Mouse (Mus musculus) kidney, embryonic 16.5 days (tissue): ENCODE data around the gene Mea1. TPM values are rescaled to one million over a fixed set of nuclear protein-coding genes. Genes with fewer than 3 reads are reported as not detected.

Source experiments
- ATAC-seq: fragments of 200-750 bp; cut with Nextera tagmentation; 2 replicates; pipeline ENCODE4 v1.8.0; 2017; ENCODE audit warnings: moderate TSS enrichment; ENCODE audit not compliant: low FRiP score, low TSS enrichment
- H3K27ac ChIP-seq: fragments of 300-500 bp; sonication (generic); 2 replicates; pipeline ENCODE4 v1.5.1; 2014; ENCODE audit warnings: low read length
- H3K27me3 ChIP-seq: fragments of 300-500 bp; sonication (generic); 2 replicates; pipeline ENCODE4 v1.6.1; 2014; ENCODE audit warnings: low read length, control low read depth, mixed read lengths; ENCODE audit not compliant: insufficient read depth
- H3K36me3 ChIP-seq: fragments of 300-500 bp; sonication (generic); 2 replicates; pipeline ENCODE4 v1.6.1; 2014; ENCODE audit warnings: low read length, control low read depth, mixed read lengths; ENCODE audit not compliant: insufficient read depth
- H3K4me1 ChIP-seq: fragments of 300-500 bp; sonication (generic); 2 replicates; pipeline ENCODE4 v1.6.1; 2014; ENCODE audit warnings: low read length, control low read depth, mixed read lengths; ENCODE audit not compliant: insufficient read depth
- H3K4me2 ChIP-seq: fragments of 300-500 bp; sonication (generic); replicated peaks from 2 replicates; pipeline ENCODE4 v1.6.1; 2014; ENCODE audit warnings: low read depth, low read length
- H3K4me3 ChIP-seq: fragments of 300-500 bp; sonication (generic); 2 replicates; pipeline ENCODE4 v1.5.1; 2014; ENCODE audit warnings: mild to moderate bottlenecking, low read length
- H3K9ac ChIP-seq: fragments of 300-500 bp; sonication (generic); replicated peaks from 2 replicates; pipeline ENCODE4 v1.6.1; 2014; ENCODE audit warnings: low read length
- H3K9me3 ChIP-seq: fragments of 300-500 bp; sonication (generic); 2 replicates; pipeline ENCODE4 v1.6.1; 2016; ENCODE audit warnings: low read length, control low read depth
- WGBS: fragments of 180-500 bp; shearing (Covaris S2); extraction: QIAGEN DNeasy Blood & Tissue Kit; methylation state at CpG from one replicate; pipeline ENCODE4 v1.1.7; 2014; 5-methylcytosine and 5-hydroxymethylcytosine counted together
- polyA plus RNA-seq: library from polyadenylated mRNA; unstranded; fragments of >200 nt; fragmentation: Nextera tagmentation; extraction: Ambion mirVana; gene quantifications from 2 replicates; pipeline ENCODE4 v1.2.1, GENCODE M21; 2015

The Mea1 gene
- polyA plus RNA-seq, 1 experiment from 2014 or later: 172 TPM

DNA sequence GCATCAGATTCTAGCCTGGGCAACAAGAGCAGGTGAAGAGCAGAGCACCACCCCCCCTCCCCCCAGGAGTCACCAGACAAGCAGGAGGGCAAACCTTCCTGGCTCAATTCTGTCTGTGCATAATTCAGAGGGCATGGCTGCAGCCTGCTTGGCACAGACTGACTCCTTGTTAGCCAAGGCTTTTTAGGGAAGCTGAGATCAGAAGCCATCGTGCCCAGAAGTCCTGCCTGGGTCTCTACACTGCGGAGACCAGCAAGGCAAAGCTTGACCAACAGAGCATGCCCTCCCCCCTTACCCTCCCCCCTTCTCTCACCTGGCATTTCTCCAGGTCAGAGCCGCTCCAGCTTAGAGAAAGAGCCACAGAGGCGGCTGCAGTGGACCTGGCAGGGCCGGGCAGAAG is 15.9 kb upstream of the Mea1 start:
- Histone ChIP-seq H3K9me3 (no peaks in the 10 kb centered on the region), H3K27me3 (no peaks in the 10 kb centered on the region), H3K4me2 (no peak overlapping the region), H3K36me3 (peaks cover 82% of the 10 kb centered on the region), H3K27ac (no peak overlapping the region), H3K9ac (no peak overlapping the region), H3K4me3 (no peak overlapping the region), H3K4me1 (no peaks in the 10 kb centered on the region)
- ATAC-seq: 0 out of 2 replicates have a peak, but pooled peaks have one; percentile 32
- 79% methylated on average over 5 of the region's 5 CpGs for WGBS

DNA sequence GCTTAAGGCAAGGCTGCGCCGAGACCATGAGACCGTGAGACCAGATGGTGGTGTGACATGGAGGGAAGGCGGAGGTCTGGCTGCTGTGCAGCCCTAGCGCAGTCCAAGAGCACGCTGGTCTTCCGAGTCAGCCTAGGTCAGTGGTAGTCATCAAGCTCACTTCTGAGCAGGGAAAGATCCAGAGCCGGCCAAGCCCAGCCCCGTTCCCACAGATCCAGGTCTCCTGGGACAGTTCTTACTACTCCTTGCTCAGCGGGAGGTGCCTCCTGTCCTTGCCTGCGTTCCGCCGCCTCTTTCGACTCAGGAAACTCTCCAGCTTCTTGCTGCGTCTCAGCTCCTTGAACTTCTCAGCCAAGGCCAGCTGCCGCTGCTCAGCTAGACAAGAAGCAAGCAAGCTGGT is 10.9 kb upstream of the Mea1 start:
- H3K4me1 ChIP-seq: peaks cover 2% of the 10 kb centered on the region; the same call in 1 of the 2 replicates
- no peaks in the 10 kb centered on the region for H3K9me3 ChIP-seq
- H3K4me2 ChIP-seq: no peak overlapping the region
- no peak overlapping the region for H3K9ac ChIP-seq
- H3K27ac ChIP-seq: no peak overlapping the region
- ATAC-seq: no peak
- H3K4me3 ChIP-seq: no peak overlapping the region
- no peaks in the 10 kb centered on the region for H3K27me3 ChIP-seq
- peaks cover 57% of the 10 kb centered on the region for H3K36me3 ChIP-seq
- whole genome bisulfite sequencing: 86% methylated on average over 16 of the region's 16 CpGs

DNA sequence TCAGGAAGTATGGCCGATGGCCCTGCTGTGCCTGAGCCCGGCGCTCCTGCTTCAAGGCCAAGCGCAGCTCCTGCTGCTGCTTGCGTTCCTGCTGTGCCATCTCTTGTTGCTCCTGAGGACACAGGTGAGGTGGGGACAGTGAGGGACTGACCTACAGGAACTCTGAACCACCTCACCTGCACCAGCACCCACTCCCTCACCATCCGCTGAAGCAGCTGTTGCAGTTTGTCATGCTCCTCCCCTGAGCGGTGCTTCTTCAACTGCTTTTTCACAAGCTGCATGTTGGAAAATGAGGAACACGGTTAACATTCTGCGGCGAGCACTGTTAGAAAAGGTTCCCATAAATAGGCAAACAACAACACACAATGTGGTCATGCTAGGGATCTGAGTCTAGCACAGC is 8.7 kb upstream of the Mea1 start:
- peaks cover 36% of the 10 kb centered on the region for H3K36me3 ChIP-seq
- WGBS: 96% methylated on average over 10 of the region's 10 CpGs
- no peaks in the 10 kb centered on the region for H3K9me3 ChIP-seq
- H3K9ac ChIP-seq: no peak overlapping the region
- H3K4me2 ChIP-seq: no peak overlapping the region
- no peak for ATAC-seq
- no peak overlapping the region for H3K4me3 ChIP-seq
- H3K4me1 ChIP-seq: peaks cover 17% of the 10 kb centered on the region
- no peaks in the 10 kb centered on the region for H3K27me3 ChIP-seq
- H3K27ac ChIP-seq: no peak overlapping the region

DNA sequence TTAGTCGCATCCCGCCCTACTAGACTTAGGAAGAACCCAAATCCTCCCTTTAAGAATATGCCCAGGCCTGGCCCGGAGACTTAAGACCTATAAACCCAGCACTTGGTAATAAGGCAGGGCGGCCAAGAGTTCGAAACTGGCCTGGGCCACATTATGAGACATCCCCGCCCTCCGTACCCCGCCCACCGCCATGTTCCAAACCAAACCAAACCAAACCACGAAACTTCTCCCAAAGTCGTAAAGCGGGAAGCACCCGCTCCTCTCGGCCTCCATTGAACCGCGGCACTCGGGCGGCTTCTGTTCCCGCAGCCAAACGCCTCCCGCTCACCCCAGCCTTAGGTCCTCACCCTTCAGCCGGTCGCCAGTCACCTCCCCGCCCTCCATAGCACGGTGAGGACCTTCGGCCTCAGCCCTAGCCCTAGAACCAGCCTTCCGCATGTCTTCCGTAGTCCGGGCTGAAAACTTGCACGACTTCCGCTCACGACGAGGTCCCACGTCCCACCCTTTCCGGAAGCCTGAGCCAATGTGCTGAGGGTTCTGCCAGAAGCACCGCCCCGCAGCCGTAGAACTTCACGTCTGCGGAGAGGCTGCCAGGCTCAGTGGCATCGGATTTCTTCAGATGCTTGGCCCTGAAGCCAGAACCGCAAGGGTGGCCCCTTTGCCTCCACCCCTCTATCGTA is 4.6 kb upstream of the Mea1 start, which contains the start of gene Rrp36:
Gene Rrp36 (minus strand): TSS at position 503 of the 680 bp plus-strand sequence.
- Histone ChIP-seq H3K36me3 (peaks cover 42% of the 10 kb centered on the region), H3K9ac (peak within 1 kb of the TSS; percentile 83), H3K9me3 (no peaks in the 10 kb centered on the region), H3K4me1 (peaks cover 34% of the 10 kb centered on the region), H3K27ac (peak within 1 kb of the TSS; percentile 79), H3K27me3 (no peaks in the 10 kb centered on the region), H3K4me3 (peak within 1 kb of the TSS; percentile 83), H3K4me2 (peak within 1 kb of the TSS; percentile 78)
- peak; percentile 94 for ATAC-seq
- WGBS: under 1% methylated on average over 43 of the region's 43 CpGs

DNA sequence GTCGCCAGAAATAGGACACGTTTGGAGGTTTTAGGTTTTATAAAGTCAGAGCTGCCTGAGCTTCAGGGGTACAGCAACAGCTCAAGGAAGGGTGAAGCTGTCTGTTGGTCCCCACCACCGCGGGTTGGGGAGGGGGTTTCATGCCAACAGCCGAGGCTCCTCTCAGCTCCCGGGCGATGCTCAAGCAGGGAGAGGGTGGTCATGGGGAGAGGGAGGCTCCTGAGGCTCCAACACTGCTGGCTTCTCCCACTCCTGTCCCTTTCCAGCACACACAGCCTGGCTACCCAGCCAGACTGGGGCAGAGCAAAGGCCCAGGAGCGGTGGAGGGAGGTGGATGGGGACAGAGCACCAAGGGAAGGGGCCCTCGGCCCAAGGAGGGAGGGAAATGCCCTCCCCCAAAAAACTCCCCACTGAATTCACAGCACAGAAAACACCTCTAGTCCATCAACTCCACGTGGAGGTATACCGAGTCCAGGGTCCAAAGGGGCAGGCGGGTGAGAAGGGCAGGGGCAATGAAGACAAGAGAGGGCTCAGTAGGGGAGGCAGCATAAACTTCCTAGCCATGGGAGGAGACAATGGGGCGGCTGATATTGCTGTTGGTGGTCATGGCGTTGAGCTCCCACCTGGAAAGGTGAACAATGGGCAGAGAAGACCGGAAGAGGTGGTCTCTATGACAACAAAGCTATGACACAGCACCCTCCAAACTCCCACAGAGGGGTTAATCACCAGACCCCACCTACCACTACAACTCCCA is 3.9 kb upstream of the Mea1 start:
- Histone ChIP-seq H3K36me3 (peaks cover 36% of the 10 kb centered on the region), H3K9ac (peak overlapping the region; percentile 83), H3K4me3 (peak overlapping the region; percentile 83), H3K27me3 (no peaks in the 10 kb centered on the region), H3K4me2 (peak overlapping the region; percentile 78), H3K9me3 (no peaks in the 10 kb centered on the region), H3K4me1 (peaks cover 41% of the 10 kb centered on the region), H3K27ac (peak overlapping the region; percentile 79)
- 13% methylated on average over 15 of the region's 15 CpGs for WGBS
- ATAC-seq: peak; percentile 18

DNA sequence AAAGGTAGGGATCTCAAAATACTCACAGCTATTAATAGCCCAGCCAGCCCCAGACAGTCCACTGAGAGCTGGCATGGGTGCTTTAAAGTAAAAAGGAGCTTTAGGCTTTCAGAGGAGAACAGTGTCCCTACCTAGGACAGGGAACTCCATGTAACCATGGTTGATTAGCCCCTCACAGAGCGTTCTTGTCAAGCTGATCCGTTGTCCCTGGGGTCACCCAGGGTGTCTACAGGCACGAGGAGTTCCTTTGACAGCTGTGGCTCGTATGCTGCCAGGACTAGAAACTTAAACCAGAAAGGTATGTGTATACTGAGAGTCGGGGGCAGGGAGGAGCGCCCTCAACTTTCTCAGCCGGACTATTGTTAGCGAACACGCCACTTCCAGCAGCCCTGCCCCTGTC is 318 bp downstream of the Mea1 start:
- 23% methylated on average over 9 of the region's 9 CpGs for WGBS
- Histone ChIP-seq H3K9ac (peak overlapping the region; percentile 82), H3K27me3 (no peaks in the 10 kb centered on the region), H3K4me3 (peak overlapping the region; percentile 91), H3K36me3 (peaks cover 37% of the 10 kb centered on the region), H3K4me1 (peaks cover 40% of the 10 kb centered on the region), H3K4me2 (peak overlapping the region; percentile 70), H3K27ac (peak overlapping the region; percentile 97; the same call in 1 of the 2 replicates), H3K9me3 (no peaks in the 10 kb centered on the region)
- no peak for ATAC-seq

DNA sequence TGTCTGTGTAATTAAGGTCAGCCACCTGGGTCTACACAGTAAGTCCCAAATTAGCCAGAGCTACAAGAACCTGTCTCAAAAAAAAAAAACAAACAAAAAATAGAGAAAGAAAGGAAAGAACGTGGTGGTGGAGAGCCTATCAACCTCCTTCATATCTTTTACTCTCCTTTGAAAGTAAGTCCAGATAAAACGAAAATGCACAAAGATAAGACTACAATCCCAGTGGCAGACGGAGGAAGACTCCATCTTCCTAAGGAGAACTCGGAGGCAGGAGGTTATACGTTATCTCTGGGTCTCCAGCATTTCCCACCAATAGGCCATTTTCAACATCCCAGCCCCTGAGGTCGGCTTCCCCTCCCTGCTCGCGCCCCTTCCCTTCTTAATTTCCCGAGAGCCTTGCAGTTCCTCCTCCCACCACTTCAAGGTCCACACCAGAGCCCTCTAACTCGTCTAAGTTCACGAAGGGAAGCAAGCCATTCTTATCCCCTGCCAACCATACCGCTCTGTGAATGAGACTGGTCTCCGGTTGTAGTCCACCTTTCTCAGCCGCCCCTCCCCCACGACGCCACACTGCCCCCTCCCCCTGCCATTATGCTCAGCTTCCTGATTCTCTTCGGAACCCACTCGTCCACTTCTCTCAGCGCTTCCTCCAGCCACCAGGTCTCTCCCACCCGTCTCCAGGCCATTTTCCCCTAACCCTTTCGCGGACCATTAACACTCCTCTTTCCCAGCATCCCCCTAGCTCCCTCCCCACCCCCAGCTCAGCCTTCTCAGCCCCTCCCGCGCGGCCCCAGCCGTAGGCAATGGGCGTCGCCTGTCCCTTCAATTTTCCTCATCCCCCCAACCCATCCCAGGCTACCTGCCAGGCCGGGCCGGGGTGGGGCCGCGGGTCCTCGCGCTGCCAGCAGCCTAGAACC is 1.5 kb downstream of the Mea1 start:
- peaks cover 48% of the 10 kb centered on the region for H3K36me3 ChIP-seq
- peak; percentile 44 for ATAC-seq
- H3K9ac ChIP-seq: peak overlapping the region; percentile 82
- peak overlapping the region; percentile 91 for H3K4me3 ChIP-seq
- H3K4me1 ChIP-seq: peaks cover 31% of the 10 kb centered on the region
- peak overlapping the region; percentile 70 for H3K4me2 ChIP-seq
- peak overlapping the region; percentile 97 for H3K27ac ChIP-seq
- H3K9me3 ChIP-seq: no peaks in the 10 kb centered on the region
- H3K27me3 ChIP-seq: no peaks in the 10 kb centered on the region
- 0% methylated on average over 33 of the region's 34 CpGs for WGBS

DNA sequence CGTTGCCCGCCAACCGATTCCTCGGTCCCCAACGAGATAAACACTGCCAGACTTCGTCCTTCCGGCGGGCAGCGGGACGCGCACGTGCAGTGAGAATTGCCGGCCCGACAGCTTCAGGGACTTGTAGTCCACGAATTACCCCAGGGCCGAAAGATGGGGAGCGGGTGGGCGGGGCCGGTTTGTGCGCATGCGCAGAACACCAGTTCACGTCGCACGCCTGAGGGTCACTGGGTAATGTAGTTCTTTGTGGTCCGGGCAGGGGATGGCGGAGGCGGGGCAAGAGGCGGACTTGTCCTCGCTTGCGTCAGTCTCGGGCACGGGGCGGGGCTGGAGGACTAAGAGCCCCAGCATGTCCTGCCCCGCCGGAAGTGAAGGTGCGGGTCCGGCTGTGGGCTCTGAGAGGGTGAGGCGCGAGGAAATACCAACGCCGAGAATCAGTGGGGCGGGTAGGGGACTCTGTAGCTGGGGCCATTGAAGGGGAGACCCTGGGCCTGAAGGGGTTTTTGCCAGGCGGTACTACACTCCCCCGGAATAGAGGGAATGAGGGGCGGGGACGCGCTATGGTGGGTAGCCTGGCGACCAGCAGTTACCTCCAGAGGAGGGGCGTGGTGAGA is 2.3 kb downstream of the Mea1 start, which contains the start of gene Klhdc3:
Gene Klhdc3 (minus strand): TSS at position 155 of the 614 bp plus-strand sequence.
- Histone ChIP-seq H3K4me1 (peaks cover 28% of the 10 kb centered on the region), H3K36me3 (peaks cover 54% of the 10 kb centered on the region), H3K27ac (peak within 1 kb of the TSS; percentile 97)

More for the DNA sequence above, 2.3 kb downstream of the Mea1 start, which contains the start of gene Klhdc3:
- Histone ChIP-seq H3K4me2 (peak within 1 kb of the TSS; percentile 75), H3K4me3 (peak within 1 kb of the TSS; percentile 91), H3K27me3 (no peaks in the 10 kb centered on the region), H3K9ac (peak within 1 kb of the TSS; percentile 82), H3K9me3 (no peaks in the 10 kb centered on the region)
- under 1% methylated on average over 49 of the region's 49 CpGs for WGBS
- peak; percentile 97 for ATAC-seq
